Mouse (Mus musculus): ENCODE measurements around the gene Cblb. TPM values are rescaled to one million over a fixed set of nuclear protein-coding genes. Genes with fewer than 3 reads are reported as not detected.

Cblb gene
- polyA plus RNA-seq, 1 experiment from 2014 or later: 15.3 TPM

DNA sequence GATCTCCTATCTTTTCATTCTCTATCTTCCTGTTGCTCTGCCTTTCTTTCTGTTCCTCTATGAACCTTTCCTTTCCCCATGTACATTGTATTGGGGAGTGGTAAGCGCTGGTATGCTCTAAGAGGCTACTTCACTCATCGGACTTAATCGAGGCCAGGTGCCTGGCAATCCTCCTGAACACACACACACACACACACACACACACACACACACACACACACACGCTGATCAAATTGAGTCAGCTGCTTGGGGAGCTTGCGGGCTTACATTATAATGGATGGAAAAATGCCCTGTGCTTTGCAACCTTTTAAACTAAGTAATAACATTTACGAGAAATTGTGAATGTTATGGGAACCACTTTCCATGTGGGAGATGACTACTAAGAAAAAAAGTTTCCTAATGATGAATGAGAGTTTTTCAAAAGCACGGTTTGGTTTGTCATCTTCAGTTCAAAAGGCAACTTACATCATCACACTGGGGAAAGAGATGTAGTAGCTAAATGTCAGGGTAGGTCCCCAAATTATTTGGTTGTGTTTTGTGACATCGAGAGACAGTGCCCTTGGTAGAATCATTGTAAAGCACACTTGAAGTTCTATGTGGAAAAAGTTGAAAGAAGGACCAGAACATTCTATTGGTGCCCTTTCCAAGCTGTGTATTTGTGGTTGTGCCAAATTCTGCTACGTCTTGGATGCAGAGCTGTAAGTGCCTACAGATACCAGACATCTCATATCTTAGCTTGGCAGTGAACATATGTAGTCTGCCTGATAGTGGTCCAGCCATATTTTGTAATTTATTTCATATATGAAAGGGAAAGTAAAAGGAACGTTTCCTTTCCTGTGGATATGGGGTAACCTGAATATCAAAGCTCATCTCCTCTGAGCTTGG is 36.8 kb downstream of the Cblb start:
- Histone ChIP-seq H3K27me3 (ENCODE audit: insufficient read depth, low read length) (no peaks in the 10 kb centered on the region), H3K27ac (ENCODE audit: low read length) (no peak overlapping the region), H3K4me2 (replicated peaks; ENCODE audit: low read depth, low read length) (no peak overlapping the region), H3K4me1 (ENCODE audit: insufficient read depth, low read length) (peaks cover 18% of the 10 kb centered on the region), H3K4me3 (ENCODE audit: low read length) (no peak overlapping the region), H3K9ac (replicated peaks; ENCODE audit: low read length) (no peak overlapping the region), H3K9me3 (ENCODE audit: low read length) (no peaks in the 10 kb centered on the region), H3K36me3 (ENCODE audit: insufficient read depth, low read length) (no peaks in the 10 kb centered on the region)
- no peak for ATAC-seq (ENCODE audit: low FRiP score, low TSS enrichment)
- WGBS: 89% methylated on average over 10 of the region's 10 CpGs

DNA sequence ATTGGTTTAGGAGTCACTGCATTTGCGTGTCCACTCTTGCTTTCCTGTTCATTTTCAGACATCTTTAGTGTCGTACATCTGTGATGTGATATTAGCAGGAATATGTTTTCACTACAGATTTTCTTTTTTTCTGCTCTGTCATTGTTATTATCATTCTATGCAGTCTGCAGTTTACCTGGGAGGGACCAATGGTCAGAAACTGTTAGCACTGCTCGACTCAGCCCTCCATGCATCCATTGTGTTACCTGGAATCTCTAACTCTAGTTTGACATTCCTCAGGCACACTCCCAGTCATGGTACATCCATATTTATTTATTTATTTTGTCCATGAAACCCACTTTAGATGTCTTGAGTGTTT is 37.5 kb downstream of the Cblb start:
- WGBS: 92% methylated on average over 3 of the region's 3 CpGs
- H3K4me3 ChIP-seq (ENCODE audit: low read length): no peak overlapping the region
- no peak for ATAC-seq (ENCODE audit: low FRiP score, low TSS enrichment)

DNA sequence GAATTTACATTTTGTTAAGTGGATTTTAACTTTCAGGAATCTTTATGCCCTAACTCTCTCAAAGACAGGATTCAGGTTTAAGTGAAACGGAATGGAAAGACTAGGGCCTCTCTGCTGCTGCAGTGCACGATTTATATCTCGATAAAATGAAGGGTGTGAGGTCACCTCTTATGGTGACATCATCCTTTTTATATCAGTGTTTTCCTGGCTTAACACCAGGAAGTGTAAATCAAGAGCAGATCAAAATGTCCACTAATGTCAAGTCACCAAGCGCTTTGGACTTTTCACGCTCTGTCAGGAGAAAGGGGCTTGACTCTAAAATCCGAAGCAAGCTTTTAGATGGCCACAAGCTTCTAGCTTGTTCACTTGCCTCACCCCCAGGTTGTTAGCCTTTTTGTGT is 38.6 kb downstream of the Cblb start:
- H3K4me3 ChIP-seq (ENCODE audit: low read length): no peak overlapping the region
- no peak overlapping the region for H3K4me2 ChIP-seq (replicated peaks; ENCODE audit: low read depth, low read length)
- no peaks in the 10 kb centered on the region for H3K36me3 ChIP-seq (ENCODE audit: insufficient read depth, low read length)
- ATAC-seq (ENCODE audit: low FRiP score, low TSS enrichment): no peak
- no peaks in the 10 kb centered on the region for H3K27me3 ChIP-seq (ENCODE audit: insufficient read depth, low read length)
- H3K9me3 ChIP-seq (ENCODE audit: low read length): no peaks in the 10 kb centered on the region
- H3K27ac ChIP-seq (ENCODE audit: low read length): no peak overlapping the region
- 66% methylated on average over 6 of the region's 6 CpGs for WGBS
- H3K9ac ChIP-seq (replicated peaks; ENCODE audit: low read length): no peak overlapping the region
- peaks cover 18% of the 10 kb centered on the region for H3K4me1 ChIP-seq (ENCODE audit: insufficient read depth, low read length)

More for the DNA sequence above, 37.5 kb downstream of the Cblb start:
- H3K36me3 ChIP-seq (ENCODE audit: insufficient read depth, low read length): no peaks in the 10 kb centered on the region
- no peaks in the 10 kb centered on the region for H3K27me3 ChIP-seq (ENCODE audit: insufficient read depth, low read length)
- no peak overlapping the region for H3K27ac ChIP-seq (ENCODE audit: low read length)
- peaks cover 18% of the 10 kb centered on the region for H3K4me1 ChIP-seq (ENCODE audit: insufficient read depth, low read length)
- no peak overlapping the region for H3K4me2 ChIP-seq (replicated peaks; ENCODE audit: low read depth, low read length)
- H3K9me3 ChIP-seq (ENCODE audit: low read length): no peaks in the 10 kb centered on the region
- no peak overlapping the region for H3K9ac ChIP-seq (replicated peaks; ENCODE audit: low read length)

DNA sequence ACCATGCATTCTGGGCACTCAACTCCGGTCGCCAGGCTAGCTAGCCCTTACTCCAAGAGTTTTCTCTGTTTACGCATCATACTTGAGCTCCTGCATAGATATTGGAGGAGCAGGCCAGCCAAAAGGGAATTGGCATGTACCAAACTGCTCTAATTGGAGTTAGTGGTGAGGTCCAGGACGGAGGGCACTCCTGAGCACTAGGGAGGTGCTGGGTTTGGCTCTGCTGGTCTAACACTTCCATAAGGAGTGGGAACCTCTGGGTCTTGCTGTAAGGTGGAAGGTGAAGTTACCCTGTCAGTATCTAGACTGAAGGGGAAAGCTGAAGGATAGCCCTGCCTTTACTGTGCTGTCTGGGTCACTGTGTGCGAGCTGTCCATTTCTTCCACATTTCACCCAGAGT is 39.1 kb downstream of the Cblb start:
- H3K9me3 ChIP-seq (ENCODE audit: low read length): no peaks in the 10 kb centered on the region
- H3K4me1 ChIP-seq (ENCODE audit: insufficient read depth, low read length): peaks cover 18% of the 10 kb centered on the region
- no peaks in the 10 kb centered on the region for H3K36me3 ChIP-seq (ENCODE audit: insufficient read depth, low read length)
- no peak overlapping the region for H3K27ac ChIP-seq (ENCODE audit: low read length)
- 97% methylated on average over 5 of the region's 5 CpGs for WGBS
- H3K4me2 ChIP-seq (replicated peaks; ENCODE audit: low read depth, low read length): no peak overlapping the region
- no peak overlapping the region for H3K9ac ChIP-seq (replicated peaks; ENCODE audit: low read length)
- no peak overlapping the region for H3K4me3 ChIP-seq (ENCODE audit: low read length)
- ATAC-seq (ENCODE audit: low FRiP score, low TSS enrichment): no peak
- H3K27me3 ChIP-seq (ENCODE audit: insufficient read depth, low read length): no peaks in the 10 kb centered on the region

DNA sequence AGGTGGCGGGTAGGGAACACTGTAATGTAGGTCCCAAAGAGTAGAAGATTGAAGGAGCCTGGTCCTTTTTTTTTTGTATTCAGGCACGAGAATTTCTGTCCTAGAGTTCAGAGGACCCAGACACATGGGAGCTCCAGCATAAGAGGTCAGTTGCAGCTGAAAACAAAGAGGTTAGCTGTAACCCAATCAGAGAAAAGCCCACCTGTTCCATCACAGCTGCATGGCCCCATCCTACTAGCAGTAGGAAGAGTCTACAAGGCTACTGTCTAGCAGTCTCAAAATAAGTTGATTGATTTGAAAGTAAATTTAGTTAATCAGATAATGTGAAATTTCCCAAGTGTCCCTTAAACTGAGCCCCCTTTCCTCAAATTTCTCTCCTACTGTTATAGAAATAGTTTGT is 40.3 kb downstream of the Cblb start:
- Histone ChIP-seq H3K36me3 (ENCODE audit: insufficient read depth, low read length) (no peaks in the 10 kb centered on the region), H3K4me2 (replicated peaks; ENCODE audit: low read depth, low read length) (no peak overlapping the region), H3K9me3 (ENCODE audit: low read length) (no peaks in the 10 kb centered on the region), H3K4me3 (ENCODE audit: low read length) (no peak overlapping the region), H3K4me1 (ENCODE audit: insufficient read depth, low read length) (peaks cover 18% of the 10 kb centered on the region), H3K27me3 (ENCODE audit: insufficient read depth, low read length) (no peaks in the 10 kb centered on the region), H3K27ac (ENCODE audit: low read length) (0 out of 2 replicates have a peak overlapping the region, but pooled peaks have one; percentile 23), H3K9ac (replicated peaks; ENCODE audit: low read length) (no peak overlapping the region)
- no peak for ATAC-seq (ENCODE audit: low FRiP score, low TSS enrichment)
- 61% methylated on average over 2 of the region's 2 CpGs for WGBS

DNA sequence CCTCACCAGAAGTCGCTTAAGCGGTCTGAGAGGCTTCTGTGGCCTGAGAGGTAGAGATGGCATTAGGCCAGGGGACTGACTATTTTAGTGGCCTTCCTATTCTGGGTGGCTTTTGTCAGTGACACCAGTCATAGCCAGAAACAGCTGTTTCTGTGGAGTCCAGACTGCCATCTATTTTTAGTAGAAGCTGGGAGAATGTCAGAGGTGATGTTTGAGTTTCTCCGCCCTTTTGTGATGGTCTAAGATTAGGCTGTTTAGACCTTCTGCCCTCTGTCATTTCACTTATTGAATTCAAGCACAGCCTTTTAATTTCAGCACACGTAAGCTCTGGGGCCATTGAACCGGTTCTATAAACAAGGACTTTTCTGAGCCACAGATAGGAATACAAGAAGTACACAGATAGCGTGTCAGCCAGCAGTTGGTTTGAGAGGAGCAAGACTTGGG is 40.8 kb downstream of the Cblb start:
- Histone ChIP-seq H3K36me3 (ENCODE audit: insufficient read depth, low read length) (no peaks in the 10 kb centered on the region), H3K4me2 (replicated peaks; ENCODE audit: low read depth, low read length) (no peak overlapping the region), H3K4me3 (ENCODE audit: low read length) (no peak overlapping the region), H3K9ac (replicated peaks; ENCODE audit: low read length) (no peak overlapping the region), H3K9me3 (ENCODE audit: low read length) (no peaks in the 10 kb centered on the region), H3K27ac (ENCODE audit: low read length) (peak overlapping the region; percentile 47; the same call in 1 of the 2 replicates), H3K27me3 (ENCODE audit: insufficient read depth, low read length) (no peaks in the 10 kb centered on the region), H3K4me1 (ENCODE audit: insufficient read depth, low read length) (peaks cover 18% of the 10 kb centered on the region)
- peak; percentile 73 for ATAC-seq (ENCODE audit: low FRiP score, low TSS enrichment)
- 38% methylated on average over 6 of the region's 6 CpGs for WGBS

DNA sequence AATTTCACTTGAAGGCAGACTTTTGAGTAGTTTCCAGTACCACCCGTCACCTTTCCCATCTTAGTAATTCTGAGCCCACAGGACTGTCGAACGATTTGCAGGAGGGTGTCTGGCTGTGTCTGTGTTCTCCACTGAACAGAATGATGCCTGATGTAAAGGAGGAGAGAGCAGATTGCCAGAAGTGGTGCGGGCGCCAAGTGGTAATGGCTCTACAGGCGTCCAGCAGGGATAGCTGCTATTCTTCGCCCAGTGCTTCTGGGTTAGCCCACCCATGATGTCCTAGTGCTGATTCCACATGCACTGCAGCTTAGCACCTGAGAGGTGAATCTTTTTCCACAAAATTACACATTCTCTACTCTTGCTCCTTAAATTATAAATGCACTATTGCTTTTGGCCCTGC is 45.6 kb downstream of the Cblb start:
- WGBS: 89% methylated on average over 7 of the region's 7 CpGs

DNA sequence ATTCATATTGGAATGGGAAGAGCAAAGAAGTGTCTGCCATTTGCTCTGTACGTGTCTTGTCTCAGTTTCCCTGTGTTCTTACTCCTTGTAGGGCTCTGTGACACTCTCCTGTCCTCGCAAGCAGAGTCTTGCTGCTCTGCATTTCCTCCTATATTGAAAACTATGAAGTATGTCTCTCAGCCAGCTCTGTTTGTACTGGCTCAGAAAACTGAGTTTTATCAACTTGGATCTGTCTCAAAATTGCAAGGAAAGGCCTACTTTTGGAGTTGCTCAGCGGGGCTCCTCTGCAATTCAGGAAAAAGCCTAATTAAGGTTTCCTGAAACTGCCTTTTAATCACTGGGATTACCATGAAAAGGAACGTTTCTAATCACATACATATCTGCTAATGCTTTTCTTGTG is 46.9 kb downstream of the Cblb start:
- Histone ChIP-seq H3K4me3 (ENCODE audit: low read length) (no peak overlapping the region), H3K9me3 (ENCODE audit: low read length) (no peaks in the 10 kb centered on the region), H3K9ac (replicated peaks; ENCODE audit: low read length) (no peak overlapping the region), H3K27me3 (ENCODE audit: insufficient read depth, low read length) (no peaks in the 10 kb centered on the region), H3K27ac (ENCODE audit: low read length) (no peak overlapping the region), H3K36me3 (ENCODE audit: insufficient read depth, low read length) (no peaks in the 10 kb centered on the region), H3K4me2 (replicated peaks; ENCODE audit: low read depth, low read length) (no peak overlapping the region), H3K4me1 (ENCODE audit: insufficient read depth, low read length) (peaks cover 27% of the 10 kb centered on the region)
- no peak for ATAC-seq (ENCODE audit: low FRiP score, low TSS enrichment)
- WGBS: 45% methylated on average over 4 of the region's 4 CpGs

More for the DNA sequence above, 45.6 kb downstream of the Cblb start:
- Histone ChIP-seq H3K36me3 (ENCODE audit: insufficient read depth, low read length) (no peaks in the 10 kb centered on the region), H3K27ac (ENCODE audit: low read length) (no peak overlapping the region), H3K9me3 (ENCODE audit: low read length) (no peaks in the 10 kb centered on the region), H3K9ac (replicated peaks; ENCODE audit: low read length) (no peak overlapping the region), H3K4me1 (ENCODE audit: insufficient read depth, low read length) (peaks cover 33% of the 10 kb centered on the region), H3K4me2 (replicated peaks; ENCODE audit: low read depth, low read length) (no peak overlapping the region), H3K27me3 (ENCODE audit: insufficient read depth, low read length) (no peaks in the 10 kb centered on the region), H3K4me3 (ENCODE audit: low read length) (no peak overlapping the region)
- ATAC-seq (ENCODE audit: low FRiP score, low TSS enrichment): no peak

DNA sequence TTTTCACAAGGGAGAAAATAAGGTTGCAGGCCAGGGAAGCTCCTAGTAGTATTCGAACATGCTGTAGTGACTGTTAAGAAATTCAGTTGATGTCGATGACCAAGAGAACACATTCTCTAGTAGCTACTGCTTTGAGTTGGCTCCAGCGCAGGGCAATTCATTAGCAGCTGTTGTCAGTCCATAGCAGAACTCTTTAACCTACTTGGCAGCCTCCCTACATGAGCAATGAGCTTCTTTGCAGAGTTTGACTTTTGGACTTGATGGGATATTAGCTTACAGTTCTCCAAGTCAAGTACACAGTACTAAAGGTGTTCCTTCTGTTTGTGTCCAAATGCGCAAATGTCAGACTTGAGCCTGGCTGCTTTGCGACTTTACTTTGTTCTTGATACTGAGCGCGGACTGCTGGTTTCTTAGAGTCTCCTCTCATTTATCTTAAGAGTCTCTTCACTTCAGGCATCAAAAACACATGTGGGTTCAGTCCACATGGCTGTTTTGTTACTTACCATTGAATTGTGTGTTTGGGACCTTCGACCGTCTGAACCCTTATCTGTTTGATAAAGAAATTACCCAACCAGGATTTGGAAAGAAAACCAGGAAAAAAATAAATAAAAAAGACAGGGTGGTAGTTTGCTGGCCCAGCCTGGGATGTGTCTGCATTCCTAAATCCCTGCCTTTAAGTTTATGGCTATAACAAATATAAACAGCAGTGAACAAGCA is 47.9 kb downstream of the Cblb start:
- no peaks in the 10 kb centered on the region for H3K27me3 ChIP-seq (ENCODE audit: insufficient read depth, low read length)
- H3K27ac ChIP-seq (ENCODE audit: low read length): no peak overlapping the region
- H3K9ac ChIP-seq (replicated peaks; ENCODE audit: low read length): no peak overlapping the region
- H3K4me3 ChIP-seq (ENCODE audit: low read length): no peak overlapping the region
- no peaks in the 10 kb centered on the region for H3K36me3 ChIP-seq (ENCODE audit: insufficient read depth, low read length)
- 69% methylated on average over 9 of the region's 9 CpGs for WGBS
- H3K9me3 ChIP-seq (ENCODE audit: low read length): no peaks in the 10 kb centered on the region
- H3K4me2 ChIP-seq (replicated peaks; ENCODE audit: low read depth, low read length): no peak overlapping the region
- H3K4me1 ChIP-seq (ENCODE audit: insufficient read depth, low read length): peaks cover 27% of the 10 kb centered on the region
- ATAC-seq (ENCODE audit: low FRiP score, low TSS enrichment): peak; percentile 54; the same call in 1 of the 2 replicates

DNA sequence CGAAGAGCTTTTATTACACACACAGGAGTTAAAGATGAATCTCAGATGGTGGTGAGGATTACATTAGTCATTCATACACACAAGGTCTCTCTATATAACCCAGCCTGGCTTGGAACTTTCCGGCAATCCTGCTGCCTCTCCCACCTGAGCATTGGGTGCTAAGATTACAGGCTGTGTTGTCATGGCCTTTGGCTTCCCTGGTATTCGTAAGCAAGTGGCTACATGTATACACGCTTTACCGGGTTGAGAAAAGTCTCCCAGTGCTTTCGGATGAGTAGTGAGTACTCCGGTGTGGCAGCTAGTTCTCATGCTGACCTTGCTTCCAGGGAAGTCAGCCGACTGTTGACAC is 48.4 kb downstream of the Cblb start:
- WGBS: 83% methylated on average over 8 of the region's 8 CpGs
- peak; percentile 49 for ATAC-seq (ENCODE audit: low FRiP score, low TSS enrichment)
- H3K36me3 ChIP-seq (ENCODE audit: insufficient read depth, low read length): no peaks in the 10 kb centered on the region
- no peak overlapping the region for H3K9ac ChIP-seq (replicated peaks; ENCODE audit: low read length)
- H3K27me3 ChIP-seq (ENCODE audit: insufficient read depth, low read length): no peaks in the 10 kb centered on the region
- H3K4me3 ChIP-seq (ENCODE audit: low read length): no peak overlapping the region
- no peak overlapping the region for H3K4me2 ChIP-seq (replicated peaks; ENCODE audit: low read depth, low read length)
- H3K9me3 ChIP-seq (ENCODE audit: low read length): no peaks in the 10 kb centered on the region
- H3K27ac ChIP-seq (ENCODE audit: low read length): no peak overlapping the region
- H3K4me1 ChIP-seq (ENCODE audit: insufficient read depth, low read length): peaks cover 27% of the 10 kb centered on the region

Measured in kidney, embryonic 16.5 days (tissue).